Mouse (Mus musculus): ENCODE data around the gene Cdh1. TPM values are rescaled to one million over a fixed set of nuclear protein-coding genes. Genes with fewer than 3 reads are reported as not detected.

Gene Cdh1
- polyA plus RNA-seq, 1 experiment from 2014 or later = 1.7 TPM

DNA sequence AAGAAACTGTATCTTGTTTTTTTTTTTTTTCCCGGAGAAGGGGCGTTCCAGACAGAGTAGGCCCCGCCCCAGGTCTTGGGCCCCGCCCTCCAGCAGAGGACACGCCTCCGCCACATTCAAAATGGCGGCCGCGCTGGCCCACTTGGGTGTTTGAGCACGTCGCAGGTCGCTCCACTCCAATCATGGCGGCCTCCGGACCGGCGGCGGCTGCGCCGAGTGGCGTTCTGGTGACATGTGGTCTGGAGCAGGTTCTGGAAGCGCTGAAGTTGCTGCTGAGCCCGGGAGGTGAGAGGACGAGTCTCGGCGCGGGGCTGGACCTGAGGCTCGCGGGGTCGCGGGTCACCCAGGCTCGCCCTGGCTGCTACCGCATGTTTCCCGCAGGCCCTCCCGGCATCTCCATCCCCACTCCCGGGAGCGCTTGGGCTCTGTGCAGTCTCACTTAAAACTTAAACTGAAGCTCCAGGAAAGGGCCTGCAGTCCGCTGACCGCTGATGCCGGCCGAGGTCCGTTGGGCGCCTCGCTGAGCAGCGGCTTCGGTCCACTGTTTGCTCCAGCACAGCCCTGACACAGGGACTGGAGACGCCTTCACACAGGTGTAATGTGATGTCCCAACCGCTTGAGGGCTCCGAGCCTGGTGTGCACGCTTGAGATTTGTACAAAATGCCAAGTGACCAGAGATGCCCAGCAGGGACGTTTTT is 80.0 kb downstream of the Cdh1 start, which contains the start of gene Tango6:
Gene Tango6 (plus strand): TSS at position 98 of the 698 bp plus-strand sequence.
- peak within 1 kb of the TSS; percentile 60 for H3K4me2 ChIP-seq
- peak within 1 kb of the TSS; percentile 63 for H3K4me3 ChIP-seq (ENCODE audit: low read depth, low read length)
- peak within 1 kb of the TSS; percentile 83 for H3K9ac ChIP-seq (ENCODE audit: low read depth, low read length)
- no peaks in the 10 kb centered on the region for H3K4me1 ChIP-seq (ENCODE audit: control insufficient read depth, insufficient read depth, low read length)
- H3K27me3 ChIP-seq (ENCODE audit: control insufficient read depth, insufficient read depth, low read length) = no peaks in the 10 kb centered on the region
- peak; percentile 95 for ATAC-seq (replicated peaks; ENCODE audit: insufficient number of reproducible peaks, low FRiP score, low TSS enrichment)
- no peaks in the 10 kb centered on the region for H3K9me3 ChIP-seq (replicated peaks; ENCODE audit: control insufficient read depth, low read length)
- H3K27ac ChIP-seq (ENCODE audit: low read depth, low read length) = peak within 1 kb of the TSS; percentile 91
- H3K36me3 ChIP-seq (ENCODE audit: control insufficient read depth, insufficient read depth, low read length) = no peaks in the 10 kb centered on the region
- WGBS (ENCODE audit: insufficient replicate concordance) = under 1% methylated on average over 50 of the region's 50 CpGs

DNA sequence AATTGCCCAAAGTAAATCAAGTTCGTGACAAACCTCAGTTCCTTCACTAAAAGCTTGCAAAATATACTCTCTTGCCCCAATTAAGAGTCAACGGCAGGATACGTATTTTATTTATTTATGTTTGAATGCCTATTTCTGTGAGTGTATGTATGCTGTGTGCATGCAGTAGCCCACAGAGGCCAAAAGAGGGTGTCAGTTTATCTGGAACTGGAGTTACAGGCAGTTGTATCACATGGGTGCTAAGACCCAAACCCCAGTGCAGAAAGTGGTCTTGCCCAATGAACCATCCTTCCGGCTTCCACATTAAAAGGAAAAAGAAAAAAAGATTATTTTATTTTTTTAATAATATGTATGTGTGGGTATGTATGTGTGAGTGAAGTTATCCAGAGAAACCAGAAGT is 81.2 kb downstream of the Cdh1 start:
- Histone ChIP-seq H3K4me3 (ENCODE audit: low read depth, low read length) (no peak overlapping the region), H3K36me3 (ENCODE audit: control insufficient read depth, insufficient read depth, low read length) (no peaks in the 10 kb centered on the region), H3K27me3 (ENCODE audit: control insufficient read depth, insufficient read depth, low read length) (no peaks in the 10 kb centered on the region), H3K9me3 (replicated peaks; ENCODE audit: control insufficient read depth, low read length) (no peaks in the 10 kb centered on the region), H3K4me2 (no peak overlapping the region), H3K27ac (ENCODE audit: low read depth, low read length) (no peak overlapping the region), H3K4me1 (ENCODE audit: control insufficient read depth, insufficient read depth, low read length) (no peaks in the 10 kb centered on the region), H3K9ac (ENCODE audit: low read depth, low read length) (no peak overlapping the region)
- no peak for ATAC-seq (replicated peaks; ENCODE audit: insufficient number of reproducible peaks, low FRiP score, low TSS enrichment)
- 93% methylated on average over 4 of the region's 4 CpGs for WGBS (ENCODE audit: insufficient replicate concordance)

DNA sequence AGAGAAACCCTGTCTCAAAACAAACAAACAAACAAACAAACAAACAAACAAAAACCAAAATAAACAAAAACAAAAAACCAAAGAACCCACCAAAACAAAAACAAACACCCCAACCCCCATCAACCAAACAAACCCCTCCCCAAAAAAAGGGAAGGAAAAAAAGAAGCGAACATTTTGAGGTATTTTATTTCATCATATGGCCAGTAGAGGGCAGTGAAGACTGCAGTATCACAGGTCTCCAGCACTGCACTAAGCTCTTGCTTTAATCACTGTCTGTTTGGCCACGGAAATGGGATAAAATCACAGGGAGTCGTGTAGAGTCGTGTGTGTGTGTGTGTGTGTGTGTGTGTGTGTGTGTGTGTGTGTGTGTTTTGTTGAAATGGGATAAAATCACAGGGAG is 84.3 kb downstream of the Cdh1 start:
- Histone ChIP-seq H3K27me3 (ENCODE audit: control insufficient read depth, insufficient read depth, low read length) (no peaks in the 10 kb centered on the region), H3K4me2 (no peak overlapping the region), H3K9me3 (replicated peaks; ENCODE audit: control insufficient read depth, low read length) (no peaks in the 10 kb centered on the region), H3K36me3 (ENCODE audit: control insufficient read depth, insufficient read depth, low read length) (peaks cover under 1% of the 10 kb centered on the region; the same call in 1 of the 2 replicates), H3K27ac (ENCODE audit: low read depth, low read length) (no peak overlapping the region), H3K9ac (ENCODE audit: low read depth, low read length) (no peak overlapping the region), H3K4me1 (ENCODE audit: control insufficient read depth, insufficient read depth, low read length) (no peaks in the 10 kb centered on the region), H3K4me3 (ENCODE audit: low read depth, low read length) (no peak overlapping the region)
- ATAC-seq (replicated peaks; ENCODE audit: insufficient number of reproducible peaks, low FRiP score, low TSS enrichment) = no peak
- 9% methylated on average over 4 of the region's 4 CpGs for WGBS (ENCODE audit: insufficient replicate concordance)

DNA sequence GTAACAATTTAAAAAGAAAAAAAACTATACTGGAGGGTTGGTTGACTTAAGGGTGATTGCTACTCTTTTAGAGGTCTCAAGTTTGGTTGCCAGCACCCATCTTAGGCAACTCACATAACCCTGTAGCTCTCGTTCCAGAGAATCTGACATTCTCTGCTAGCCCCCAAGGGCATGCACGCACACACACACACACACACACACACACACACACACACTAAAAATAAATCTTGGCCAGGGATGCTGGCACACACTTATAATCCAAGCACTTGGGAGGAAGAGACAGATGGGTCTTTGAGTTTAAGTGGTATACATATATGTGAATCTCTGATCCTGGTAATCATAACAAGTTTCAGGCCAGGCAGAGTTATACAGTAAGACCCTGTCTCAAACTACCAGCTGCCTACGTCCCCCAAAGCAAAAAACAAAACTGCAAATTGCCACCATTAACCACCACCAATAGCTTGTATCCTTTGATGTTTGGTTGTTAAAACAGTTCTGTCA is 94.6 kb downstream of the Cdh1 start:
- Histone ChIP-seq H3K4me1 (ENCODE audit: control insufficient read depth, insufficient read depth, low read length) (no peaks in the 10 kb centered on the region), H3K4me3 (ENCODE audit: low read depth, low read length) (no peak overlapping the region), H3K9ac (ENCODE audit: low read depth, low read length) (no peak overlapping the region), H3K4me2 (no peak overlapping the region), H3K27me3 (ENCODE audit: control insufficient read depth, insufficient read depth, low read length) (no peaks in the 10 kb centered on the region), H3K9me3 (replicated peaks; ENCODE audit: control insufficient read depth, low read length) (no peaks in the 10 kb centered on the region), H3K27ac (ENCODE audit: low read depth, low read length) (no peak overlapping the region), H3K36me3 (ENCODE audit: control insufficient read depth, insufficient read depth, low read length) (peaks cover 22% of the 10 kb centered on the region)
- ATAC-seq (replicated peaks; ENCODE audit: insufficient number of reproducible peaks, low FRiP score, low TSS enrichment) = no peak
- 70% methylated on average over 3 of the region's 3 CpGs for WGBS (ENCODE audit: insufficient replicate concordance)

DNA sequence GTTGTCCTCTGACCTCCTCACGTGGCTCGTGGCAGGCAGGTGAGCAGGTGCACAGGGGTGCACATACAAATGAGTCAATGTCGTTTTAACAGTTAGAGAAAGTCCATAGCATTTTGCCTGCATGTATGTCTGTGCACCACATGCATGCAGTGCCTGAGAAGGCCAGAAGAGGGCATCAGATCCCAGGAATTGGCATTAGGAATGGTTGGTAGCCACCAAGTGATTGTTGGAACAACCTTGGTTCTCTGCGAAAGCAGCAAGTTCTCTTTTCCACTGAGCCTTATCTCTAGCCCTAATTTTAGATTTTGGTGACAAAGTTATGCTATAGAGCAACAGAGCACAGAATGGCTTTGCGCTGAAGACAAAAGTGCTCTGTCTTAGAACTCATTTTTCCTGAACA is 96.4 kb downstream of the Cdh1 start:
- 66% methylated on average over 5 of the region's 5 CpGs for WGBS (ENCODE audit: insufficient replicate concordance)
- H3K27me3 ChIP-seq (ENCODE audit: control insufficient read depth, insufficient read depth, low read length) = no peaks in the 10 kb centered on the region
- no peak overlapping the region for H3K4me3 ChIP-seq (ENCODE audit: low read depth, low read length)
- ATAC-seq (replicated peaks; ENCODE audit: insufficient number of reproducible peaks, low FRiP score, low TSS enrichment) = no peak
- no peaks in the 10 kb centered on the region for H3K4me1 ChIP-seq (ENCODE audit: control insufficient read depth, insufficient read depth, low read length)
- no peak overlapping the region for H3K9ac ChIP-seq (ENCODE audit: low read depth, low read length)
- H3K36me3 ChIP-seq (ENCODE audit: control insufficient read depth, insufficient read depth, low read length) = peaks cover 20% of the 10 kb centered on the region
- no peak overlapping the region for H3K4me2 ChIP-seq
- H3K9me3 ChIP-seq (replicated peaks; ENCODE audit: control insufficient read depth, low read length) = no peaks in the 10 kb centered on the region
- H3K27ac ChIP-seq (ENCODE audit: low read depth, low read length) = no peak overlapping the region

DNA sequence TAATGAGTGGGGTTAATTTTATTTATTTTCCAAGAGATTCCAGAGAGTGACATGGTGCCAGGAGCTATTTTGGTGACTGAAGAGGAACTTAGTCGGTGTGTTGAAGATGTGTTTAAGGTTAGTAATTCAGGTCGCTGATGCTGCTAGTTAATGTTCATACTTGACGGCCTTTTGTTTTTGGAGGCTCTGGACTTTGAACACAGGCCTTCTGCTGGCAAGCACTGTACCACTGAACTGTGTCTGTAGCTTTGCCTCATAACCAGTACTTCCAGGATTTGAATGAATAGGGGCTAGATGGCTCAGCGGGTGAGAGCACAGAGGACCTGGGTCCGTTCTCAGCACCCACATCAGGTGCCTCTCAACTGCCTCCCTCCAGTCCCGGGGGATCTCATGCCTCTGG is 97.0 kb downstream of the Cdh1 start:
- Histone ChIP-seq H3K4me2 (no peak overlapping the region), H3K4me1 (ENCODE audit: control insufficient read depth, insufficient read depth, low read length) (no peaks in the 10 kb centered on the region; the same call in 1 of the 2 replicates), H3K36me3 (ENCODE audit: control insufficient read depth, insufficient read depth, low read length) (peaks cover 20% of the 10 kb centered on the region), H3K27ac (ENCODE audit: low read depth, low read length) (no peak overlapping the region), H3K4me3 (ENCODE audit: low read depth, low read length) (no peak overlapping the region), H3K9me3 (replicated peaks; ENCODE audit: control insufficient read depth, low read length) (no peaks in the 10 kb centered on the region), H3K27me3 (ENCODE audit: control insufficient read depth, insufficient read depth, low read length) (no peaks in the 10 kb centered on the region), H3K9ac (ENCODE audit: low read depth, low read length) (no peak overlapping the region)
- ATAC-seq (replicated peaks; ENCODE audit: insufficient number of reproducible peaks, low FRiP score, low TSS enrichment) = no peak
- 90% methylated on average over 6 of the region's 6 CpGs for WGBS (ENCODE audit: insufficient replicate concordance)

DNA sequence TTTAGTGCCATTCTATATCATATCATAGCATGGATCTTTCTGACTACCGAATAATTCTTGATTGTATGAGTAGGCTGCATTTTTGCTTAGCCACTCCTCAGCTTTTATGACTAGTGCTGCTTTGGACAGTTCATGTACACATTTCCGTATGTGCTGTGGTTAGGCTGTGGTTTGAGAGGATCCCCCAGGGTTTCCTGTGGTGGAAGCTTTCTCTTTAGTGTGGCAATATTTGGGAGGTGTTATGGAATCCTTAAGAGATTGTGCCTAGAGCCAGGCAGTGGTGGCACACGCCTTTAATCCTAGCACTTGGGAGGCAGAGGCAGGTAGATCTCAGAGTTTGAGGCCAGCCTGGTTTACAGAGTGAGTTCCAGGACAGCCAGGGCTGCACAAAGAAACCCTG is 98.2 kb downstream of the Cdh1 start:
- peaks cover 20% of the 10 kb centered on the region for H3K36me3 ChIP-seq (ENCODE audit: control insufficient read depth, insufficient read depth, low read length)
- 89% methylated on average over 3 of the region's 3 CpGs for WGBS (ENCODE audit: insufficient replicate concordance)
- no peaks in the 10 kb centered on the region for H3K9me3 ChIP-seq (replicated peaks; ENCODE audit: control insufficient read depth, low read length)
- no peak overlapping the region for H3K27ac ChIP-seq (ENCODE audit: low read depth, low read length)
- no peak for ATAC-seq (replicated peaks; ENCODE audit: insufficient number of reproducible peaks, low FRiP score, low TSS enrichment)
- H3K9ac ChIP-seq (ENCODE audit: low read depth, low read length) = no peak overlapping the region
- no peaks in the 10 kb centered on the region for H3K27me3 ChIP-seq (ENCODE audit: control insufficient read depth, insufficient read depth, low read length)
- H3K4me3 ChIP-seq (ENCODE audit: low read depth, low read length) = no peak overlapping the region
- no peak overlapping the region for H3K4me2 ChIP-seq
- no peaks in the 10 kb centered on the region; the same call in 1 of the 2 replicates for H3K4me1 ChIP-seq (ENCODE audit: control insufficient read depth, insufficient read depth, low read length)

DNA sequence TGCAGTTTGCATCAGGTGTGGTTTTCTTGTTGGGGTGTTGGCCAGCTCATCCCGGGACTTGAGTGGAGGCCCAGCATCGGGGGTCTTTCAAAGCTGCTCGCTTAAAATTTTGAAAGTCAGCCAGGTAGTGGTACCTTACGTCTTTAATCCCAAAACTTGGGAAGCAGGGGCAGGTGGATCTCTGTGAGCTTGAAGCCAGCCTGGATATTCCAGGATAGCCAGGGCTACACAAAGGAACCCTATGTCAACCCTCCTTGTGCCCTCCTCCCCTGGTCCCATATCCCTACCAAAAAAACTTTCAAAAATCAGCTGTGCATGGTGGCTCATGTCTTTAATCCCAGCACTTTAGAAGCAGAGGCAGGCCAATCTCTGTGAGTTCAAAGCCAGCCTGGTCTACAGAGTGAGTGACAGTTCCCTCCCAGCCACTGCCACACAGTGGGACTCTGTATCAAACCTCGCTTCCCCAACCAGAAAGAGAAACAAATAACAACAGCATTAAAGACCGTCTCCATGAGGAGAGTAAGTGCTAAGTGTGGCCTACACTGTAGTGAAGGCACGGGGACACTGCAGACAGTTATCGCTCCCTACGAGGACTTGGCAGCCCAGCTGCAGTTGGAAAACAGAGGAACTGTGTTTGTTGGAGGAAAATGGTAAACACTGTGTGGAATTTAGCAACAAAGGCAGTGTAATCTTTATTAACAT is 101.2 kb downstream of the Cdh1 start:
- peaks cover 10% of the 10 kb centered on the region for H3K36me3 ChIP-seq (ENCODE audit: control insufficient read depth, insufficient read depth, low read length)
- no peaks in the 10 kb centered on the region; the same call in 1 of the 2 replicates for H3K4me1 ChIP-seq (ENCODE audit: control insufficient read depth, insufficient read depth, low read length)
- WGBS (ENCODE audit: insufficient replicate concordance) = 78% methylated on average over 9 of the region's 9 CpGs
- peak overlapping the region; percentile 79 for H3K27ac ChIP-seq (ENCODE audit: low read depth, low read length)
- no peak overlapping the region for H3K4me3 ChIP-seq (ENCODE audit: low read depth, low read length)
- H3K9ac ChIP-seq (ENCODE audit: low read depth, low read length) = no peak overlapping the region
- H3K9me3 ChIP-seq (replicated peaks; ENCODE audit: control insufficient read depth, low read length) = no peaks in the 10 kb centered on the region
- H3K27me3 ChIP-seq (ENCODE audit: control insufficient read depth, insufficient read depth, low read length) = no peaks in the 10 kb centered on the region
- no peak for ATAC-seq (replicated peaks; ENCODE audit: insufficient number of reproducible peaks, low FRiP score, low TSS enrichment)
- H3K4me2 ChIP-seq = no peak overlapping the region
